Mouse (Mus musculus) heart, adult 9 months (tissue): ENCODE results near the gene Insl3.
A peak's percentile ranks its signal among the peaks of the same experiment; 100 is the strongest.

Experiments
- DNase-seq, 2 experiments: peaks; one replicate each; pipeline ENCODE4 v3.0.0; 2022; ENCODE audit warnings: low spot score in 2 of 2

Gene Insl3

GRCm38 (mm10) chr8:71689028-71689427 lies at the start of gene Insl3:
TSS of gene Insl3 (plus strand) at chr8:71689214.
- DNase-seq: no peak

- no peak for DNase-seq
Observed at GRCm38 (mm10) chr8:71639318-71639717, 49.7 kb upstream of the Insl3 start.

- no peak for DNase-seq
Observed at GRCm38 (mm10) chr8:71645510-71645909, 43.5 kb upstream of the Insl3 start.

- DNase-seq: no peak
Observed at GRCm38 (mm10) chr8:71654600-71654999, 34.4 kb upstream of the Insl3 start.

GRCm38 (mm10) chr8:71657816-71658215 lies 31.2 kb upstream of the Insl3 start:
- DNase-seq: no peak

- no peak for DNase-seq
Observed at GRCm38 (mm10) chr8:71658515-71659049, 30.4 kb upstream of the Insl3 start.

- DNase-seq: no peak
Observed at GRCm38 (mm10) chr8:71659751-71660150, 29.3 kb upstream of the Insl3 start.

GRCm38 (mm10) chr8:71660325-71661120 lies 28.5 kb upstream of the Insl3 start:
- DNase-seq: peak; percentile 48 to 77

GRCm38 (mm10) chr8:71665331-71666130 lies 23.5 kb upstream of the Insl3 start:
- DNase-seq: no peak

GRCm38 (mm10) chr8:71666855-71667254 lies 22.2 kb upstream of the Insl3 start:
- DNase-seq: no peak

GRCm38 (mm10) chr8:71667256-71667655 lies 21.8 kb upstream of the Insl3 start:
- DNase-seq: no peak

GRCm38 (mm10) chr8:71668220-71668975 lies 20.6 kb upstream of the Insl3 start:
- peak in 1 of 2 experiments; percentile 49 for DNase-seq

GRCm38 (mm10) chr8:71670198-71670597 lies 18.8 kb upstream of the Insl3 start:
- DNase-seq: no peak

- DNase-seq: no peak
Observed at GRCm38 (mm10) chr8:71670621-71671548, 18.1 kb upstream of the Insl3 start.

- peak; percentile 71 to 82 for DNase-seq
Observed at GRCm38 (mm10) chr8:71671549-71671965, 17.5 kb upstream of the Insl3 start, which contains the start of gene Unc13a. TSS of gene Unc13a (minus strand) at chr8:71671757.

- DNase-seq: no peak
Observed at GRCm38 (mm10) chr8:71672168-71672735, 16.8 kb upstream of the Insl3 start.

GRCm38 (mm10) chr8:71674071-71674470 lies 14.9 kb upstream of the Insl3 start:
- DNase-seq: no peak

GRCm38 (mm10) chr8:71675456-71676019 lies 13.5 kb upstream of the Insl3 start:
- no peak for DNase-seq

- DNase-seq: peak; percentile 64 to 70
Observed at GRCm38 (mm10) chr8:71676020-71676741, 12.8 kb upstream of the Insl3 start, which contains the start of gene Jak3. TSS of gene Jak3 (plus strand) at chr8:71676296.
